Mouse (Mus musculus): ENCODE data around the gene Cldn24.

DNA sequence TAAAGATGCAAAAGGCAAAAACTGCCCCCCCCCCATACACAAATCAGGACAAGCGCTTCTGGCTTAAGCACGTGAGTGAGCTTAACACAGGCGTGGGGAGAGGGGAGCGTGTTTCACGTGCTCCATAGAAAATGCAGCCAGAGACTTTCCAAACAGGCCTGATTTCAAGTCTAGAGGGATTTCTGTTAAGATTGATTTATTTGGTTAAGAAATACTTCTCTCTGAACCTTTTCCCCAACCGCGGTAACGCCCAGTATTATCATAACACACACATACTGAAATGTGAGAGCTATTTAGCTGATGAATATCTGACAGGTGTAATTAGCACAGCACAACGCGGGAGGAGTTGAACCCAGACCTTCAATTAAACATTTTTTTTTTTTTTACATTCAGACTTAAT is 1.8 kb downstream of the Cldn24 start:
- TF ChIP-seq CTCF (IDR thresholded peaks at IDR 0.05; ENCODE audit: extremely low read depth, insufficient read depth, low read length) (no peak), POLR2A (IDR thresholded peaks at IDR 0.05; ENCODE audit: extremely low read depth, insufficient read depth, low read length) (no peak)
